Mouse (Mus musculus) liver (tissue): Measurements from ENCODE around the gene Fam92b.

Source experiments
- DNase-seq: peaks from one replicate; pipeline ENCODE4 v3.0.0-alpha.2; 2020; ENCODE audit warnings: mixed read lengths

Gene Fam92b

GRCm38 (mm10) chr8:120177318-120178123, at the start of gene Fam92b:
TSS of gene Fam92b (minus strand) at chr8:120177466.
- peak; percentile 65 for DNase-seq

GRCm38 (mm10) chr8:120225421-120226151, 48.3 kb upstream of the Fam92b start:
- no peak for DNase-seq

GRCm38 (mm10) chr8:120224521-120225420, 47.5 kb upstream of the Fam92b start:
- no peak for DNase-seq

GRCm38 (mm10) chr8:120222548-120222947, 45.3 kb upstream of the Fam92b start:
- DNase-seq, result no peak

- peak; percentile 35 for DNase-seq
These were observed 39.9 kb upstream of the Fam92b start for GRCm38 (mm10) chr8:120216855-120217830.

GRCm38 (mm10) chr8:120215416-120216141, 38.3 kb upstream of the Fam92b start:
- no peak for DNase-seq

GRCm38 (mm10) chr8:120213939-120214338, 36.7 kb upstream of the Fam92b start:
- DNase-seq, result no peak

DNA sequence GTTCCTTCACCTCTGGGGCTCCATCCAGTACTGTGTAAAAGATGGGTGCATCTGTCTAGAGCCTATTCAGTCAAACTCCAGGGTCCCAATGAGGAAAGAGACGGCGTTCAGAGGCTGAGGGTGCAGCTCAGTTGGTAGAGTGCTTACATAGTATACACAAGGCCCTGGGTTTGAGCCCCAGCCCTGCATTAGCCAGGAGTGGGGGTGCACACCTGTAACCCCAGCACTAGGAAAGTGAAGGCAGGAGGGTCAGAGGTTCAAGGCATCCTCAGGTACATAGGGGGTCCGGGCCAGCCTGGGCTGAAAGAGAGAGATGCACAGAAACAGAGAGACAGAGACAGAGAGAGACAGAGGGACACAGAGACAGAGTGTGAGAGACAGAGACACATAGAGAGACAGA, 36.0 kb upstream of the Fam92b start:
- DNase-seq, result no peak

- DNase-seq, result no peak
These were observed 35.3 kb upstream of the Fam92b start for GRCm38 (mm10) chr8:120212596-120212995.

DNA sequence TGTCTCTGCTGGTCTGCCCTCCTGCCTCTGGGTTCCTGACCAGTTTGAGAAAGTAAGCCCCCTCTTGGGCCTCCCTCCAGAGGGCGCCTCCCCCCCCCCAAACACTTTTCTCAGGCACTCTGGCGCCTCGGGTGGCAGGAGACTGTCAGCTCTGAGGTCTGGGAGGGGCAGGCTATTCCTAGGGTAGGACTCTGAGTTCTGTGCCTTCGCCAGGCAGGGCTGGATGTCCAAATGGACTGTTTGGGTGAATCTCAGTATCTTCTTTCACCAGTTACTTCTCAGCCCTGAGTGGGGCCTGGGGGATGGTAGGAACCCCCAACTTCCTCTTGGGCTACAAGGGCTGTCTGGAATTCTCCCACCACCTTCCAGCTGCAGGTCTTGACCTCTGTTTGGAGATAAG, 34.1 kb upstream of the Fam92b start:
- DNase-seq, result no peak

GRCm38 (mm10) chr8:120208113-120208512, 30.8 kb upstream of the Fam92b start:
- no peak for DNase-seq

DNA sequence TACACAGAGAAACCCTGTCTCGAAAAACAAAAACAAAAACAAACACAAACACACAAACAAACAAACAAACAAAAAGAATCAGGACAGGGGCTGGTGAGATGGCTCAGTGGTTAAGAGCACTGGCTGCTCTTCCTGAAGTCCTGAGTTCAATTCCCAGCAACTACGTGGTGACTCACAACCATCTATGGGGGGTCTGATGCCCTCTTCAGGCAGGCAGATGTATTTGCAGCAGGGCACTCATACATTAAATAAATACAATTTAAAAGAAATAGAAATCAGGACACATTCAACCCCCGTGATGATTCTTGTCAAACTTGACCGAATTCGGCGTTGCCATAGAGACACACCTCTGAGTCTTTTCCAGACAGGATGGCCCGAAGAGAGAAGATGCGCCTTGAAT, 30.1 kb upstream of the Fam92b start:
- no peak for DNase-seq

DNA sequence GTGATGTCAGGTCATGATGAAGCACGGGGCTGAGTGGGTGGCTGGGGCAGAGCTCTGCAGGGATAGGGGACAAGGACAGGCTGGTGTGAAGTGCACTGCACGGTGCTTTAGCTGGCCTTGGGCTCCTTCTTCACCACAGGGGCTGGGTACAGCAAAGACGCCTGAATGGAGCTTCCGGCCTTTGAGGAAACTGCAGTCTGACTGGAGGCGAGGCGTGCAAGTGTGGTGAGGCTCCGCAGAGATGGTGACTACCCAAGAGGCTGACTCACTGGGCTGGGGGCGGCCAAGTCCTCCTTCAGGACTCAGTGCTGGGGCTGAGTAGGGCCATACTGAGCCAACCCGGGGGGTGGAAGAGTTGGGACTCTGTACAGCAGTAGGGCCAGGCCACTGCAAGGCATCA, 28.6 kb upstream of the Fam92b start:
- no peak for DNase-seq

DNA sequence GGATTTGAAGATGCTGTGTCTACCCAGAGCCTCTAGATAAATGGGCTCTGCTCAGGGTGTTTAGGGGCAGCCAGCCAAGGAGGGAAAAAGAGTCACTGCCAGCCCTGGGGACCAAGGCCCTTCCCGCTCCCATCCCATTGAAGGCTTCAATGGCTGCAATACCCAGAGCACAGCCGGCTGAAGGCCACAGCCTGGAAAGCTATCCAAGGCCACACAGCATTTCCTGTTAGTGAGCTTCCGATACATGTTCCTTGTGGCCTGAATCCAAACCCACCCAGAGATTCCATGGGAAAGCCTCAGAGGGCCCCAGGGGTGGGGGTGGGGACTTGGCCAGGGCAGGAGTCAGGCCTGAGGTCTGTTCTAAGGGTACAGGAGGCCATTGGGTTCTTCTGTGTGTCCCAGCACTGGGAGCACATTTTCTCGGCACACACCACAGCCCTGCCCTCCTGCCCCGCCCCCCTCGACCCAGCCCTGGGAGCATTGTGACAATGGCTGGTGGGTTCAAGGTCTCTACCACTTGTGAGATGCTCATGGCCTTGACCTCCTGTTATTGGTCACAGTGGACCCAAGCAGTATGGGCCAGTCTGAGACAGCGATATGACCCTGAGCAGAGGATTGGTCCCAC, 27.6 kb upstream of the Fam92b start:
- DNase-seq, result no peak

DNA sequence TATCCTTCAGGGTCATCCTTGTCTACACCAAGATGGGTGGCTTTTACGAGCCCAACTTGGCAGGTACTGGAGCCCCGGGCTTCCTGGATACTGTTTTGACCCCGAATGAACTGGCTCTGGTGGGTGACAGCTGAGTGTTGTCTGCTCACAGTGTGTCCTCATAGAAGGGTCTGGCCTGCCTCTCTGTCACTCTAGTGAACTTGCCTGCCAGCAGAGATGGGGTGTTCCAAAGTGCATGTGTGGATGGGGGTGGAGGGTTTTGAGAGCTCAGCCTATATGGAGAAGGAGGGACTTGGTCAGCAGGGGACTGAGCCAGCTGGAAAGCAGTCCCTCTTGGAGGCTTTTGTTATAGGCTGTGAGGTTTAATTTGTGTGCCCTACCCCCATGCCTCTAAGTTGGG, 25.3 kb upstream of the Fam92b start:
- no peak for DNase-seq

DNA sequence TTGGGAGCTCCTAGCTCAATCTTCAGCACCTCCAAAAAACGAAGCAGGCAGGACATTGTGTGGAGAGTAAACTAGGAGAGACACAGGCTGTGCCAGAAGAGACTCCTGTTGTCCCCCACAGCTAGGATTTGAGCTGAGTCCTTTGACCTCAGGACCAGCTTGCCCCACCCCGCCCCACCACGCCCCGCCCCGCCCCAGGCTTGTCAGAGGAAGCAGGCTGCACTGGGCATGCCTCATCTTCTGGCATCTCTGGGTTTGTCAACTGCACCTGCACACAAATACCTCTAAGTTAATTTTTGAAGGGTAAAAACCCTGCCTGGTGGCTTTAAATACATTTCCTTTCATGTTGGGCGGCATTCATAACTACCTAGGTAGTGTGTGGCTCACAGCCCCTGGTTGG, 24.1 kb upstream of the Fam92b start:
- no peak for DNase-seq

GRCm38 (mm10) chr8:120192118-120192517, 14.9 kb upstream of the Fam92b start:
- DNase-seq, result no peak

DNA sequence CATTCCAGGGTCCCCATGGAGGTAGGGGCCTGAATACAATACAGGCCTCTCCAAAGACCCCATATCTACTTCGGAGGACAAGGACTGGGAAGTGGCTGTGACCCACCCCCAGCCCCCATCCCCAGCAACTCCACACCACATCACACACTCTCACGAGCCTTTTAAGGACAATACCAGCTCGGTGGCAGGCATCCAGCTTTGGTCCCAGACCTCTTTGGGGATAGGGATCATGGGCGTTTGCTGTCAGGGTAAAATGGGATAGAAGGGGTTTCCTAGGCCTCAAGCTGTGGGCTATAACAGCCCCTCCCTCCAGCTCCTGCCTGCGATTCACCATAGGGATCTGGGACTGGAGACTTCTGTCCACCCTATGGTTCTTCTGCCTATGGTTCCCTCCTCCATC, 14.4 kb upstream of the Fam92b start:
- DNase-seq, result no peak

DNA sequence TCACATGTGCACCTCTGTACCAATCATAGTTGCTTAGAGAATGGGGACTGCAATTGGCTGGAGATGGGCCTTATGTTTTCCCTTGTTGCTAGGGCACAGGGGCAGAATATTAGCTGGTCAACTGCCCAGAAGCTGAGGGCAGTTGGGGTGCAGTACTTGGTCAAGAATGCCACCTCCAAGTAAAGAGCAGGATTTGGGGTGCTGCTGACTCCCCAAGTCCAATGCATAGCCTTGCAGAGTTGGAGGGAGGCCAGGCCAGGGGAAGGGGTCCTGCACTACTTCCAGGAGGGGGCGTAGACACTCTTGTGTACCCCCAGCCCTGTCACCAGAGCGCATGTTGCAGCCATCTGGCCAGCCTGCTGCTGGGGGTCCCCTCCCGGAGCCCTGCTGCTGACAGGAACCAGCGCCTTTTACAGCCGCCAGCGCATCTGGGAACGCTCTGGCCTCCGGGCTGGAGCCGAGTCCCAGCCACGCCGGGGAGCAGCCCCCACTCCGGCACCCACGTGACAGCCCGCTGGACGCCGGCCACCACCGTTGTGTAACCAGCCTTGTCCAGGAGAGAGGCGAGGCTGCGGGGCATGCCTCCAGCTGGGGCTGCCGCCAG, 13.6 kb upstream of the Fam92b start:
- DNase-seq, result peak; percentile 68

DNA sequence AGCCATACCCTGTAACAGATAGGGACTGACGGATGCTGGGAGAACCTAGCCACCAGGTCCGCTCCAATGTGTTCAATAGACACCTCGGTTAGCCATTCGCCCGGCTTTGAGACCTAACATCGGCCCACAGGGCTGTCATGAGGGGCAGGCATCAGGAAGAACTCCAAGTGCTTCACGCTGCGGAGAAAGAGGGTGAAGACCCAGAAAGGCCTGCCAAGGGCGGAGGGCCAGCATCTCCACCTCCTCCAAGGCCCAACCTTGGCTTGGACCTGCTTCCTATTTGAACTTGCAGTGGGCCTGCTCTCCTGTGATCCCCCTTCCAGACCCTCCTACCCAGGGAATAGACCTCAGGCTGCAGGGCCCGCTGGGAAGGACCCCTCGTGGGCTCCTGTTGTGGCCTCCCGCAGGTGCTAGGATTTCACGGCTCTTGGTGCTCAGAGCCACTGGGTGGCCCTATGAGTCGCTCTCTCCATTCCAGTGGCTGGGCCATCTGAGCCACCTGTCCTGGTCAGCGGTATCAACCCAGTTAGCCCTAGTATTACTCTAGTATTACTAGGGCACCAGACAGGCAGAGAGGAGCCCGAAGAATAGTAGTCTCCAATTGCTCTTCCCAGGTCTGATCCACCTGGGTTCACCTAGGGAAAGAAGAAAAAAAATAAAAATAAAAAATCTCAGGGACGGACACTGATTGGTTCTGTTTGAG, 13.0 kb upstream of the Fam92b start:
- DNase-seq, result no peak
